25 mouse cellular contexts compared by ENCODE assay signal in the genomic region with DNA sequence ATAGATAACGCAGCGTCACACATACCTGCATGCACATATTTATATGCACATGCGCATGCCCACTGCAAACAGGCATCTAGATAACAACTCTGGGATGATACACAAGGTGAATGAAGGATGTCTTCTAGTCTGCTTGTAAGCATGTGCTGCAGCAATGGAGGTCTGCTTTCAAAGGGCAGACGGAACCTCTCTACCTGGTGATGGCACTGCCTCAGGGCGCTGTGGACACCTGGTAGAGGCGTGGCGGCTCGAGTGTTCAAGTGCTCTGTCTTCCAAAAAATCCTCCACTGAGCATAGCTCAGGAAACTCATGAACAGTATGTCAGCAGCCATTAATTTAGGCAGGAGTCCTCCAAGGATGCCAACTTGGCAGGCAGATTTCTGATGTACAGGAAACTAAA. TPM values are rescaled to one million over a fixed set of nuclear protein-coding genes. Genes with fewer than 3 reads are reported as not detected.
DNase-seq lines count a peak whose midpoint lies in the region; ATAC-seq and TF ChIP-seq lines count a peak whose summit lies in the region.
"Had no signal": no experiment of that assay in that cellular context is flagged by ENCODE, and none has a peak within 500 bp of the region (broad histone marks: within the 10 kb centered on the region; RNA-seq: fewer than 3 reads in every experiment).

No protein-coding gene starts in this region.

- 81% methylated on average over 8 of the region's 8 CpGs for WGBS in hindbrain, postnatal 0 days
- WGBS in hindbrain, embryonic 16.5 days = 84% methylated on average over 8 of the region's 8 CpGs

- H3K27ac ChIP-seq in hindbrain, postnatal 0 days = no peak overlapping the region
- H3K27ac ChIP-seq in hindbrain, embryonic 16.5 days (ENCODE audit: low read depth, low read length) = no peak overlapping the region
- H3K27ac ChIP-seq: forebrain, embryonic 10.5 days; forebrain, embryonic 13.5 days; heart, embryonic 13.5 days; hindbrain, embryonic 12.5 days; hindbrain, embryonic 15.5 days had no signal

- no peak for TF ChIP-seq CTCF in hindbrain, postnatal 0 days (IDR thresholded peaks at IDR 0.05; ENCODE audit: low read depth)

- peak; percentile 31 to 36 for DNase-seq in cerebellum, postnatal 14 days
- DNase-seq in cerebellum, adult 8-10 months = no peak
- DNase-seq in hindbrain, postnatal 0 days (ENCODE audit: low spot score) = peak; percentile 10
- no peak for DNase-seq in adrenal gland, postnatal 14 days
- DNase-seq: adrenal gland, adult 2 months; adrenal gland, postnatal 25 days; B cell, adult 2 months; cerebellum, adult 18-20 months; cerebellum, adult 9-11 months; gastrocnemius, postnatal 10 days; gastrocnemius, postnatal 36 days had no signal

- H3K4me3 ChIP-seq in hindbrain, postnatal 0 days (ENCODE audit: low read length) = no peak overlapping the region
- H3K4me3 ChIP-seq in hindbrain, embryonic 16.5 days (ENCODE audit: low read length) = no peak overlapping the region
- H3K4me3 ChIP-seq in megakaryocyte, embryonic 14.5 days (replicated peaks) = peak overlapping the region; percentile 1
- H3K4me3 ChIP-seq: forebrain, embryonic 10.5 days; forebrain, embryonic 13.5 days; heart, embryonic 13.5 days; hindbrain, embryonic 12.5 days; hindbrain, embryonic 15.5 days had no signal

- no peaks in the 10 kb centered on the region for H3K36me3 ChIP-seq in hindbrain, postnatal 0 days (ENCODE audit: insufficient read depth, low read length)
- no peaks in the 10 kb centered on the region for H3K36me3 ChIP-seq in hindbrain, embryonic 16.5 days (ENCODE audit: control insufficient read depth, insufficient read depth, low read length)
- H3K36me3 ChIP-seq in megakaryocyte, embryonic 14.5 days (replicated peaks; ENCODE audit: low read length) = no peaks in the 10 kb centered on the region
- H3K36me3 ChIP-seq: forebrain, embryonic 10.5 days; heart, embryonic 13.5 days; hindbrain, embryonic 12.5 days; hindbrain, embryonic 15.5 days had no signal

- H3K9ac ChIP-seq in hindbrain, postnatal 0 days (replicated peaks; ENCODE audit: low read length) = no peak overlapping the region
- no peak overlapping the region for H3K9ac ChIP-seq in hindbrain, embryonic 16.5 days (ENCODE audit: low read depth, low read length)
- H3K9ac ChIP-seq: forebrain, embryonic 13.5 days; heart, embryonic 13.5 days; hindbrain, embryonic 12.5 days; hindbrain, embryonic 15.5 days had no signal

- H3K9me3 ChIP-seq in hindbrain, postnatal 0 days (ENCODE audit: low read length) = no peaks in the 10 kb centered on the region
- no peaks in the 10 kb centered on the region for H3K9me3 ChIP-seq in hindbrain, embryonic 16.5 days (ENCODE audit: control insufficient read depth, low read length)
- peaks cover 7% of the 10 kb centered on the region for H3K9me3 ChIP-seq in megakaryocyte, embryonic 14.5 days
- H3K9me3 ChIP-seq: forebrain, embryonic 10.5 days; forebrain, embryonic 13.5 days; heart, embryonic 13.5 days; hindbrain, embryonic 12.5 days; hindbrain, embryonic 15.5 days had no signal

- no peak for ATAC-seq in hindbrain, postnatal 0 days
- ATAC-seq in hindbrain, embryonic 16.5 days = no peak
- ATAC-seq in megakaryocyte, adult 5-6 weeks (ENCODE audit: poor library complexity, severe bottlenecking) = no peak
- ATAC-seq: forebrain, embryonic 13.5 days; forebrain, embryonic 16.5 days; inflammation-experienced regulatory T-cells, adult 6 months; intestine, embryonic 16.5 days had no signal

- H3K4me2 ChIP-seq in hindbrain, postnatal 0 days (ENCODE audit: low read depth, low read length) = no peak overlapping the region
- H3K4me2 ChIP-seq in hindbrain, embryonic 16.5 days (ENCODE audit: low read length) = no peak overlapping the region
- H3K4me2 ChIP-seq: forebrain, embryonic 13.5 days; heart, embryonic 13.5 days; hindbrain, embryonic 12.5 days; hindbrain, embryonic 15.5 days had no signal

- H3K27me3 ChIP-seq in hindbrain, postnatal 0 days (ENCODE audit: insufficient read depth, low read length) = no peaks in the 10 kb centered on the region
- no peaks in the 10 kb centered on the region; the same call in none of the 2 replicates for H3K27me3 ChIP-seq in hindbrain, embryonic 16.5 days (replicated peaks; ENCODE audit: control insufficient read depth, insufficient read depth, low read length)
- peaks cover 39% of the 10 kb centered on the region for H3K27me3 ChIP-seq in megakaryocyte, embryonic 14.5 days (replicated peaks)
- H3K27me3 ChIP-seq: hindbrain, embryonic 12.5 days; hindbrain, embryonic 15.5 days had no signal

- H3K4me1 ChIP-seq in hindbrain, postnatal 0 days (ENCODE audit: insufficient read depth, low read length) = peaks cover 9% of the 10 kb centered on the region; the same call in 1 of the 2 replicates
- no peaks in the 10 kb centered on the region; the same call in 1 of the 2 replicates for H3K4me1 ChIP-seq in hindbrain, embryonic 16.5 days (ENCODE audit: control insufficient read depth, insufficient read depth, low read depth, low read length)
- H3K4me1 ChIP-seq in megakaryocyte, embryonic 14.5 days = peaks cover 29% of the 10 kb centered on the region
- H3K4me1 ChIP-seq: forebrain, embryonic 13.5 days had no signal

RNA-seq across cellular contexts. Expression of a gene that starts 22.2 kb away (rescaled TPM):
- total RNA-seq in hindbrain, postnatal 0 days (2014; rRNA removed) = 3.2 and 7.0 TPM in 2 replicates
- polyA plus RNA-seq in hindbrain, postnatal 0 days (2015; fragmentation: Nextera tagmentation; extraction: Ambion mirVana) = 3.5 TPM in 2 replicates
- polyA plus RNA-seq in hindbrain, embryonic 16.5 days (2015; fragmentation: Nextera tagmentation; extraction: Ambion mirVana) = 3.4 and 3.7 TPM in 2 replicates
- polyA plus RNA-seq in megakaryocyte, embryonic 14.5 days (2012; ENCODE audit: insufficient read depth, low replicate concordance) = not detected in 2 replicates
- total RNA-seq in megakaryocyte, adult 5-6 weeks (2015) = not detected in 2 replicates
- total RNA-seq in megakaryocyte, adult 5-6 weeks (2017) = not detected in 2 replicates
- total RNA-seq in adrenal gland, postnatal 14 days (2021) = 0.48 and 0.56 TPM in 2 replicates
- total RNA-seq: gastrocnemius, adult 18-20 months; granulocyte monocyte progenitor cell, adult 5-6 weeks; hematopoietic stem cell, adult 5-6 weeks had no signal
- polyA plus RNA-seq: heart, embryonic 13.5 days; inflammation-experienced regulatory T-cells, adult 6 months had no signal

Comparison
In these comparisons a context has a peak if more than half of its experiments do, and no peak if none do; other contexts are left out.
1. DNase-seq: peak in cerebellum, postnatal 14 days (2 of 2) and hindbrain, postnatal 0 days (single experiment); none in cerebellum, adult 8-10 months (single experiment) and adrenal gland, postnatal 14 days (single experiment).